Mouse (Mus musculus): Measurements from ENCODE around the gene Crlf1.

DNA sequence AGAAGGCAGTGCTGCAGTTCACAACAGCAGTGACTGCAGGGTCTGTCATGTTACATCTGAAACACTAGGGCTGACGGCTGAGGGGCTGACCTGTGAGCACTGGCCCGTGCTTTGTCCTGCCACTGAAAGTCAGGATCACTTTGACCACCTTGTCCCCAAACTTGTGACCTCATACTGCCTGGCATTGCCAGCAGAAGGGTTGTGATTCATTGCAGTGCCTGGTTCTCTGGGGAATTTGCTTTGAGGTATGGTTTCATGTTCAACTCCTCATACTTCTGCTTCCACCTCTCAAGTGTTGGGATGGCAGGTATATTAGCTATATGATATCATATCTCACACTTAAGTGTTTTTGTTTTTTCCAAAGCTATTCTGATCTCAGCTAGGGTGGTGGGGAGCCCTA lies 42.7 kb downstream of the Crlf1 start:
- TF ChIP-seq CTCF (IDR thresholded peaks at IDR 0.05; ENCODE audit: low read depth, low read length) = no peak
- no peak for TF ChIP-seq POLR2A (IDR thresholded peaks at IDR 0.05; ENCODE audit: insufficient read depth, low read length)
- TF ChIP-seq EP300 (IDR thresholded peaks at IDR 0.05; ENCODE audit: insufficient read depth, low read depth, low read length) = no peak

Measured in ES-Bruce4 (cell line).